Mouse (Mus musculus) liver, embryonic 14.5 days (tissue): ENCODE data around the gene Slc2a1. TPM values are rescaled to one million over a fixed set of nuclear protein-coding genes. Genes with fewer than 3 reads are reported as not detected.

ENCODE experiments used
- ATAC-seq: fragments of 200-750 bp; cut with Nextera tagmentation; 2 replicates; pipeline ENCODE4 v1.8.0; 2017; ENCODE audit warnings: moderate number of reproducible peaks, mild to moderate bottlenecking, moderate library complexity; ENCODE audit not compliant: insufficient read depth
- DNase-seq, 3 experiments: peaks; one replicate each; pipeline ENCODE4 v3.0.0-alpha.2; 2012 to 2013; ENCODE audit warnings: low read depth in 3 of 3, low spot score in 3 of 3
- H3K27ac ChIP-seq: fragments of 300-500 bp; sonication (generic); 2 replicates; pipeline ENCODE4 v1.5.1; 2014; ENCODE audit warnings: moderate library complexity, mild to moderate bottlenecking, control low read depth, inconsistent platforms
- H3K27me3 ChIP-seq: fragments of 300-500 bp; sonication (generic); 2 replicates; pipeline ENCODE4 v1.6.1; 2014; ENCODE audit warnings: mild to moderate bottlenecking, low read length, moderate library complexity; ENCODE audit not compliant: control insufficient read depth, insufficient read depth
- H3K36me3 ChIP-seq: fragments of 300-500 bp; sonication (generic); replicated peaks from 2 replicates; pipeline ENCODE4 v1.6.1; 2014; ENCODE audit warnings: low read depth; ENCODE audit not compliant: control insufficient read depth, insufficient read depth
- H3K4me1 ChIP-seq, 2 experiments: fragments of 200-500 bp in 1 of 2; fragments of 300-500 bp in 1 of 2; sonication (generic) in 1 of 2; replicated peaks; 2 replicates each; pipeline ENCODE4 v1.6.1; 2012 to 2014; ENCODE audit warnings: antibody characterized with exemption in 1 of 2, inconsistent platforms in 1 of 2, low read length in 1 of 2; ENCODE audit not compliant: control insufficient read depth in 2 of 2, insufficient read depth in 2 of 2
- H3K4me2 ChIP-seq: fragments of 300-500 bp; sonication (generic); 2 replicates; pipeline ENCODE4 v1.6.1; 2014; ENCODE audit warnings: low read depth, mild to moderate bottlenecking, control low read depth, moderate library complexity
- H3K4me3 ChIP-seq, 2 experiments: fragments of 200-500 bp in 1 of 2; fragments of 300-500 bp in 1 of 2; sonication (generic) in 1 of 2; 2 replicates each; pipeline ENCODE4 v1.5.1; 2012 to 2014; ENCODE audit warnings: low read depth in 2 of 2, low read length in 2 of 2, mild to moderate bottlenecking in 2 of 2, control low read depth in 1 of 2, inconsistent platforms in 1 of 2, moderate library complexity in 1 of 2; ENCODE audit not compliant: insufficient read depth in 1 of 2
- H3K9ac ChIP-seq: fragments of 300-500 bp; sonication (generic); replicated peaks from 2 replicates; pipeline ENCODE4 v1.6.1; 2014; ENCODE audit warnings: mild to moderate bottlenecking, control low read depth, moderate library complexity
- H3K9me3 ChIP-seq: fragments of 300-500 bp; sonication (generic); 2 replicates; pipeline ENCODE4 v1.6.1; 2016; ENCODE audit warnings: low read length, mixed read lengths; ENCODE audit not compliant: control insufficient read depth
- CTCF ChIP-seq: IDR thresholded peaks from 2 replicates; pipeline ENCODE4 v1.5.1; 2016; ENCODE audit warnings: antibody characterized with exemption, low read depth, control low read depth
- EP300 ChIP-seq: IDR thresholded peaks from 2 replicates; pipeline ENCODE4 v1.6.1; 2016; ENCODE audit warnings: antibody characterized with exemption, low read depth
- WGBS: fragments of 180-500 bp; shearing (Covaris S2); extraction: QIAGEN DNeasy Blood & Tissue Kit; methylation state at CpG from one replicate; pipeline ENCODE4 v1.1.7; 2014; ENCODE audit not compliant: insufficient replicate concordance; 5-methylcytosine and 5-hydroxymethylcytosine counted together
- polyA plus RNA-seq, 2 experiments: library from polyadenylated mRNA; depleted of rRNA in 1 of 2; stranded (reverse) in 1 of 2; unstranded in 1 of 2; fragments of >200 nt; fragmentation: Nextera tagmentation in 1 of 2; extraction: Ambion mirVana in 1 of 2; gene quantifications; 2 replicates each; pipeline versions ENCODE4 v1.2.1 to v1.2.3; 2012 to 2014

Gene Slc2a1
- polyA plus RNA-seq, 2 experiments = 173 to 259 TPM

- peak; percentile 64 to 73 (median 67) for DNase-seq
- no peaks in the 10 kb centered on the region; the same call in 1 of the 2 replicates for H3K27me3 ChIP-seq
- ATAC-seq = peak; percentile 21; the same call in 1 of the 2 replicates
- peaks cover 5% of the 10 kb centered on the region for H3K36me3 ChIP-seq
- 28% methylated on average over 4 of the region's 4 CpGs for WGBS
- H3K4me2 ChIP-seq = peak overlapping the region; percentile 81
- peaks cover 39 to 47% of the 10 kb centered on the region in 2 experiments for H3K4me1 ChIP-seq
- H3K9ac ChIP-seq = peak overlapping the region; percentile 86
- no peaks in the 10 kb centered on the region for H3K9me3 ChIP-seq
- TF ChIP-seq CTCF = no peak
- peak; percentile 30 for TF ChIP-seq EP300
- peak overlapping the region; percentile 54 to 64; a peak in 3 of 4 replicates for H3K4me3 ChIP-seq
- H3K27ac ChIP-seq = peak overlapping the region; percentile 98
Observed at GRCm38 (mm10) chr4:119104847-119105246, 3.7 kb upstream of the Slc2a1 start.

- WGBS = under 1% methylated on average over 18 of the region's 18 CpGs
- peaks cover 46 to 55% of the 10 kb centered on the region in 2 experiments for H3K4me1 ChIP-seq
- DNase-seq (peak; percentile 87 to 89 (median 89)), ATAC-seq (peak; percentile 66)
- peak; percentile 39; the same call in 1 of the 2 replicates for TF ChIP-seq EP300
- TF ChIP-seq CTCF = 0 out of 2 replicates have a peak, but pooled peaks have one; percentile 14
- no peaks in the 10 kb centered on the region; the same call in 1 of the 2 replicates for H3K27me3 ChIP-seq
- peak overlapping the region; percentile 54 to 64 for H3K4me3 ChIP-seq
- H3K9me3 ChIP-seq = no peaks in the 10 kb centered on the region
- H3K27ac ChIP-seq = peak overlapping the region; percentile 98
- H3K9ac ChIP-seq = peak overlapping the region; percentile 86
- H3K4me2 ChIP-seq = peak overlapping the region; percentile 81
- H3K36me3 ChIP-seq = peaks cover 14% of the 10 kb centered on the region
Observed at GRCm38 (mm10) chr4:119105704-119106103, 2.8 kb upstream of the Slc2a1 start.

- 78% methylated on average over 2 of the region's 2 CpGs for WGBS
- Histone ChIP-seq H3K4me1 (peaks cover 53 to 71% of the 10 kb centered on the region in 2 experiments), H3K4me2 (peak overlapping the region; percentile 81), H3K9ac (peak overlapping the region; percentile 72), H3K36me3 (peaks cover 35% of the 10 kb centered on the region), H3K27me3 (no peaks in the 10 kb centered on the region; the same call in 1 of the 2 replicates), H3K27ac (peak overlapping the region; percentile 94), H3K9me3 (no peaks in the 10 kb centered on the region), H3K4me3 (peak overlapping the region; percentile 46 to 71)
- DNase-seq (no peak), ATAC-seq (no peak)
- TF ChIP-seq CTCF = no peak
- no peak for TF ChIP-seq EP300
Observed at GRCm38 (mm10) chr4:119107867-119108266, 644 bp upstream of the Slc2a1 start.

- Histone ChIP-seq H3K9ac (peak overlapping the region; percentile 99), H3K27ac (peak overlapping the region; percentile 94), H3K27me3 (no peaks in the 10 kb centered on the region; the same call in 1 of the 2 replicates), H3K4me1 (peaks cover 39 to 65% of the 10 kb centered on the region in 2 experiments), H3K36me3 (peaks cover 53% of the 10 kb centered on the region), H3K4me3 (peak overlapping the region; percentile 71 to 94), H3K9me3 (no peaks in the 10 kb centered on the region), H3K4me2 (peak overlapping the region; percentile 81)
- ATAC-seq (no peak), DNase-seq (no peak)
- 16% methylated on average over 11 of the region's 11 CpGs for WGBS
- TF ChIP-seq EP300 (no peak), CTCF (no peak)
Observed at GRCm38 (mm10) chr4:119109640-119110039, 1.1 kb downstream of the Slc2a1 start.

GRCm38 (mm10) chr4:119110512-119110911 lies 2.0 kb downstream of the Slc2a1 start:
- ATAC-seq = no peak
- peak overlapping the region; percentile 99 for H3K9ac ChIP-seq
- no peak for DNase-seq
- 64% methylated on average over 5 of the region's 5 CpGs for WGBS
- TF ChIP-seq EP300 (no peak), CTCF (no peak)
- H3K4me1 ChIP-seq = peaks cover 39 to 66% of the 10 kb centered on the region in 2 experiments
- H3K4me2 ChIP-seq = peak overlapping the region; percentile 81
- peak overlapping the region; percentile 94 for H3K27ac ChIP-seq
- H3K4me3 ChIP-seq = peak overlapping the region; percentile 71 to 94
- H3K27me3 ChIP-seq = no peaks in the 10 kb centered on the region; the same call in 1 of the 2 replicates
- H3K9me3 ChIP-seq = no peaks in the 10 kb centered on the region
- H3K36me3 ChIP-seq = peaks cover 62% of the 10 kb centered on the region
